Mouse (Mus musculus) monocyte, adult 2 months (primary cell): ENCODE data around the gene Ms4a1.
A peak's percentile ranks its signal among the peaks of the same experiment; 100 is the strongest.
"Not testable (repeated sequence)": the region's sequence is repeated elsewhere in the genome, so short reads cannot be mapped to it uniquely, and the experiment has no call there.

ENCODE experiments used
- DNase-seq, 2 experiments: peaks; one replicate each; pipeline ENCODE4 v3.0.0; 2022; ENCODE audit warnings: low spot score in 2 of 2, low read depth in 1 of 2

Gene Ms4a1

DNA sequence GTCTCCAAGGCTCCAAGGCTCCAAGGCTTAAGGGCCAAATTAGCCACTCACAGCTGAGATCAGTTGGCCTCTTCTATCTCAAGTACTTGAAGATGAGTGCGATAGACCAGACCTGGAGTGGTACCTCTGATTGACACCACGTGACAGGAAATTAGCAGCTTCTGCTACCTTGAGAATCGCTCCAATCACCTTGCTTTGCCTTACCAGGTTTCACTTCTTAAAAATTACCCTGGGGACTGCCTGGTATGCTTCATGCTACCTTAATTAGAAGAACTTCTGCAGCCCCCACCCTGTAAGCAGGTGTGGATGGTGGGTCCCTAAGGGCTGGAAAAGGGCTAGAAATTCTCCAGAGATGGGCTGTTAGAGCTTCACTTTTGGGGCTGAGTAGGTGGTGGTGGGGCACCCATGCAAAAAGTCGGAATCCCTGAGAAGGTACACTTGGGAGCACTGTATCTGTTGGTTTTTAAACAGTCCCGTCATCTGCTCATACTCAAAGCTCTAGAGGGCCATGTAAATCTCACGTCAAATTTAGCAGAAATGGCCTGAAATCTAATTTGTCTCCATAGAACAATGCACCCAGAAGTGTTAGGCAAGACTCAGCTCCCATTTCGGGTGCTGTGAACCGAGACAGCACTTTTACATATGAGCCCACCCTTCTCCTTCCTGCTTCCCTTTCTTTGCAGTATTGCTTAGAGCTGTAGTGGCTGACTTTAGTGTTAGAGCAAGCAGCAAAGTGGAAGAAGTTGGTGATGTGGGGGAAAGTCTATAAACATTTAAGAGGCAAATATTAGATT, at the start of gene Ms4a1:
TSS of gene Ms4a1 (minus strand) at position 190 of the 794 bp plus-strand sequence.
- no peak for DNase-seq

DNA sequence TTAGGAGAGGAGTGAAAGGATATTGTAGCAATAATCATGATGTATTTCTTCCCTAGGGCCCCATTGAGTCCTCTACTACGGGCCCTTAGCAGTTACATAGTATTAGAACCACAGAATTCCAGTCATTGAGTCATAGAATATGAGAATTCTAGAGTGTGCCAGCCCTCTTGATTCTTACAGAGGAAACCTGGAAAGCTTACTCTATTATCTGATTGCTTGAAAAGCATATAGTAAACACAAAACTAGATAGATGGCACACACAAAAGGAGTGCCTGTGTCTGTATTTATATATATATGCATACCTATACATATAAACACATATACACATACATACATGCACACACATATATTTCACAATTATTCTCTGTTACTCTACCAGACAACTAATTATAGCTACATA, 48.3 kb upstream of the Ms4a1 start, which contains the start of gene Ms4a14:
TSS of gene Ms4a14 (minus strand) at position 101 of the 400 bp plus-strand sequence.
- DNase-seq = no peak

DNA sequence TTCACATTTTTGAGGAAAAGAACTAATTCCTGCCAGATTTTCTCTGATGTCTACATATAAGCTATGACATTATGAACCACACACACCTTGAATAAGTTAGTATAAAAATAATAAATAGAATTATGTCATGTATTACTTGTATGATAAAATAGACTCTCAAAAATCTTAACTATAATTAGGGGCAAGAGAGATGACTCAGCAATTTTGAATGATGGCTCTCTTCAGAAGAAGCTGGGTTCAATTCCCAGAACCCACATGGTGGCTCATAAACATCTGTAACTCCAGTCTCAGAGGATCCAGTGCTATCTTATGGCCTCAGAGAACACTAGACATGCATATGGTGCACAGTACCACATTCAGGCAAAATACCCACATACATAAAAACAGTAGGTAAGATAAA, 42.8 kb upstream of the Ms4a1 start:
- DNase-seq = no peak

DNA sequence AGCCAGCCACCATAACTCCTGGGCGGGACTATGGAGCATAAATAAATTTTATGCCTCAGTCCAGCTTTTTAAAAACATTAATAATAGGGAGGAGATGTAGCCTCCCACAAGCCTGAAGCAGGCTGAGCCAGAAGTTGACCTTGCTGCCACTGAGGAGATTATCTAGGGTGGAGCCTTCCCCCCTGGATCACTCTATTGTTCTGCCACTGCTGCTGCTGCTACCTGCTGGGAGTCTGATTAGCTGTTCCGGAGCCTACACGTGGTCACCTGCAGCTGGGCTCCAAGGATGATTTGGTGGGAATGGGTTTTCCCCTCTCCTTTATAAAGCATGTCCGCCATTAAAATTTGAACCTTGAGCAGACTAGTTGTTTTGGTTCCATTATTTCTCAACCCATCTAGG, 33.5 kb upstream of the Ms4a1 start:
- DNase-seq = not testable (repeated sequence)

DNA sequence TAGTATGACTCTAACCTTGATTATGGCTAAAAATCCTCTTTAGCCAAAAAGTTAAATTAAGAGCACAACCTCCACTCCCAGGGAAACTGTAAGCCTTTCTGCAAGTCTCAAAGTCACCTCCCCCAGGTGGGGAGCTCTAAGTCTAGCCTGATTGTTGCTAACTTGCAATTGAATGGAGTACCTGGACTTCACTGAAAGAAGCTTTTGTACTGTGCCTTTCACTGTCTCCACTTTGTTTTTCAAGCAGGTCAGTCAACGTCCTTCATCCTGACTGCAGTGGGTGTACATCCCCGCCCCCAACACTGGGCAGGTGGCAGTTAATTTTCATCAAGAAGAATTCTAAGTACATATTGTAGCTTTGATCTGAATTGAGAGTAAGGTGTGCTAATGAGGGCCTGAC, 32.9 kb upstream of the Ms4a1 start:
- no peak for DNase-seq

DNA sequence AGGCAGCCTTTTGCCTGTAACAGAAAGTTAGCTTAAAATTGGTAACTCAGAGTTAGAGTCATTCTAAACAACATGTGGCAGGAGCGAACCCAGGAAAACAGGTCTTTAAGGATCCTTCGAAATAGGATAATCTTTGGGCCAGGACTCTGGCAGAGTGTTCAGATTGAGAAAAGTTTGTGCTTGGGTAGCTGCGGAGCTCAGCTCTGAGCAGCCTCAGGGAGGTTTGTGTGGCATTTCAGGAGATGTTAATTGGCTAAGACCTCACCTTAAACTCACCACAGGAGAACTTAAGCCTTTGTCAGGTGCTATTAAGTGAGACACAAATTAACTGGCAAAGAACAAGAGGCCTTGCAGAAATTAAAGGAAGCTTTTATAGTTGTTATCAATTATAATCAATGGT, 27.6 kb upstream of the Ms4a1 start:
- not testable (repeated sequence) for DNase-seq

DNA sequence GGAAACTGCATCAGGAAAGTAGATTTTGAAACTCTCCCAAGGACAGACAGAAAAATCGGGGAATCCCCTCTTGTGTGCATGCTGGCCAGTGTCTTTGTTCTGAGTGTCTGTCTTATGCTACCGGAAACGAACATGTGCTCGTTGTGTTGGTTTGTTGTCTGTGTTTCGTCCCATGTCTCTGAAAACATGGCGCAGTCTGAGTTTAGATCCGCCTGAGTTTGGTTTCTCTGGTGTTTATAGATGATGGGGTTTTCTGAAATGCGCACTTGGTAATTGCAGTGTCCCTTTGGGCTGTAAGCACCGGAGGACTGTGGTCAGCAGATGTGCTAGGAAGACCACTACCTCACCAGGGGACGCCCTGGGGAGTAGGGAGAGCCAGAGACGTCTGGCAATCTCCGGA, 26.9 kb upstream of the Ms4a1 start:
- no peak for DNase-seq

DNA sequence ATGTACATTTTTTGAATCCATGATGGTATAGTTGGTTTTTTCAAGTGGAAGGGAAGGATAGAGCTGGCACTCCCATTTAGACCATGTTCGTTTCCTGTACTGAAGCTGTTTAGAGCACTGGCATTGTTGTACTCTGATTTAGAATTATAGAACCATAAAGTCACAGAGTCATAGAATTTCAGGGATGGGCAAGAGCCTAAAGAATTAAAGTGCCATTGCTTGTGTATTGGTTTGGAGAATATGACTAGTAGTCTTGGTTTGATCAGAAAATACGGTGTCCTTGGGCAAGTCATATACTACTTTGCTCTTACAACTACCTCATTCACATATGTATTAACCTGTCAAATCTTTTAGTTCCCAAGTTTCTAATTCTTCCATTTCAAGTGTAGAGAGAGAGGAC, 17.7 kb upstream of the Ms4a1 start, which contains the start of gene Ms4a5:
TSS of gene Ms4a5 (minus strand) at position 101 of the 400 bp plus-strand sequence.
- no peak for DNase-seq

DNA sequence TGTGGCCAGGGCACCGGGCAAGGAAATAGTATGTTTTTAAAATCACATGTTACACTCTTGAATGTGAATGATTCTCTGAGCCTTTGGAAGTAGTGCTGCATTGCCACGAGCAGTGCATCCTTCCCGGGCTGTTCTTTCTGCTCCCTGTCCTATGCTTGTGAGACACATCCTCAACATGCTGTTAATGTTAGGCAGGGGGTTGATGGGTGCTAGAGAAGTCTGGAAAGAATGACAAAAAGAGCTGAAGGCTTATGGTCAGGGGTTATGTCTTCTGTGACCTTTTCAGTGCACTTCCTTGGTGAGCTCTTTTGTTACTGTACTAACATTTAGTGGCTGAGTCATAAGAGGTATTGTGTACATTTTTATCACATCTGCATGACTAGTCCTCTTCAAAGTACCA, 14.2 kb upstream of the Ms4a1 start:
- DNase-seq = no peak

DNA sequence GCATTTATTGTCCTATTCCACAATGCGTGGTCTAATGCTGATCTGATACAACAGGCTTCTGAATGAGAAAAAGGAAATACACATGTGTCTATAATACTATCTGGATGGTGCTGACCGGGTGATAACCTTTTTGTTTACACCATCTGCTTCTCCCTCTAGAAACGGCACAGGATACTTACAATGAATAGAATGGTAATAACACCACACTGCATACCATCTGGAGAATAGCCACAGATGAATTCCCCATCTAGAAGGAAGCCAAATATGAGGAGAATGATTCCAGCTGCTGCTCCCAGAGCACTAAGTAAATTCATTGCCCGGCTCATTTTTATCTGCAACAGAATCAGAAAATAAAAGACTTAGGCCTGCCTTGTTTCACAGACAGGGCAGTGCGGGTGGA, 10.4 kb upstream of the Ms4a1 start:
- no peak for DNase-seq

DNA sequence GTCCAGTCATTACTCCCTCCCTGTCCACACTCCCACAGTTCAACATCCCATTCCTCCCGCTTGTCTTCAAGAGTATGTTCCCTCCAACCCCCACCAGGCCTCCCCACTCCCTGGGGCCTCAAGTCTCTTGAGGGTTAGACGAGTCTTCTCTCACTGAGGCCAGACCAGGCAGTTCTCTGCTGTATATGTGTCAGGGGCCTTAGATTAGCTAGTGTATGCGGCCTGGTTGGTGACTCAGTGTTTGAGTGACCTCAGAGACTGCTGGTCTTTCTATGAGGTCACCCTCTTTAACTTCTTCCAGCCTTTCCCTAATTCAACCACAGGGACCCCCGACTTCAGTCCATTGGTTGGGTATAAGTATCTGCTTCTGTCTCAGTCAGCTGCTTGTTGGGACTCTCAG, 915 bp upstream of the Ms4a1 start:
- no peak for DNase-seq

DNA sequence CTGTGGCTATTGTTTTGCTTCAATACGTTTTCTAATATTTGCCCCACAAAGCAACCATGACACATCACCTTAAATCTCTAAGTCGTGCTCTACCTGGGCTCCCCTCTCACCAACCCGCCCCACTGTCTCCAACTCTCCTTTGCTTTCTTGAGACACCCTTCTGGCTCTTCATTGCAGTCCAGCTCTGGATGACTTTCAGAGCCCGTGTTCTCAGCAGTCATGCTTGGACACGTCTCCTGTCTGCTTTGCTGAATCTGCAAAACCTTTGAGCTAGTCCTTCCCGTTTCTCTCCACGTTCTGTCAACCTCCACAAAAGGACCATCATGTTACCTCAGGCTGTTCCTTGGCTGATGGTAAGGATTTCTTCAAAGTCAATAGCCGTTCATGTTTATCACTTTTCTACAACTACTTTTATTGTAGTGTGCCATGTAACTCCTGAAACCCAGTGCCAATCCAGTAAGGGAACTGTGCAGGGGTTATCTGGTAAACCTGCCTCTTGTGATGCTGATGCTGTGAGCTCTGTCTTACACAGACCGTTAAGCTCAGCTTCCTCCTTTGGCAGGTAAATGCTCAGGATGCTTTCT, 1.3 kb downstream of the Ms4a1 start:
- DNase-seq = no peak

DNA sequence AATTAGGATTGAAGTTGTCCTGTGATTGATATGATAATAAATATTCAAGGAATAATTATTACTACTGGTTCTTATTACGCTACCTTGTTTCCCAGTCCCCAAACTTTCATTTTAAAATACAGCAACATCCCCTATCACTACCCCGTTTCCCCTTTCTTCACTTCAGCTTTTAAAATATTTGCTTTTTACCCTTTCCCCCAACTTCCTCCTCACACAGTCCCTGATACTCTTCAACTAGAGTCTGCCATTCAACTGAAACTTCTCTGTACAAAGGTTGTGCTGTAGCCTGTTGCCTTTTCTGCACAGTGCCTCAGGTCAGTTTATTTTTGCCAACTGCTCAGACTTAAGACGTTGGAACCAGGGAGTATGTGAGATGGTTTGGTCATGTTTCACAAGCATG, 2.5 kb downstream of the Ms4a1 start:
- no peak for DNase-seq

DNA sequence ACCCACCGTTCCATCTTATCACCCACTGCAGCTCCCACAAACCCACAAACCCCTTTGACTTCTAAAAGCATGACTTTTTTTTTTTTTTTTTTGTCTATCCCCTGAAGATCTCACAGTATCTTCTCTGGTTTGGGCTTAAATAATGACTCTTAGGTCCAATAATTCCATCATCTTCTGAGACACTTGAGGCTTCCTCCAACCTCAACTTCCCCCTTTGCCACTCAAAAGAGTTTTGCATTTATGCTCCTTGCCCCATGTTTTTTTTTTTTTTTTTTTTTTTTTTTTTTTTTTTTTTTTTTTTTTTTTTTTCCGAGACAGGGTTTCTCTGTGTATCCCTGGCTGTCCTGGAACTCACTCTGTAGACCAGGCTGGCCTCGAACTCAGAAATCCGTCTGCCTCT, 3.1 kb downstream of the Ms4a1 start:
- not testable (repeated sequence) for DNase-seq

DNA sequence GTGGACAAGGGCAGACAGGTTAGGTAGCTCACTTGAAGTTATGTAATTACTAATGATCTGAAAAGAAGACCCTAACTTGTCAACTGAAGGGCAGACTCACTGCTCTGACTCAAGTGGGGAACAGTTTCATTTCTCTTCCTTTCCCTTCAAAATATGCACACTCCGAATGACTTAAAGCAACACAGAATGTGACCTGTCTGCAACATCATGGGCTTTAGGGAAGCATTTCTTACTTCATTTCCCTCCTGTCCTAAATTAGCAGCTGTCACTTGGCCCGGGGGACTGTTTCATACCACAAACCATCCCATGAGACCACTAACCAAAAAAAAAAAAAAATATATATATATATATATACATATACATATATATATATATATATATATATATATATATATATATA, 4.5 kb downstream of the Ms4a1 start:
- DNase-seq = no peak

DNA sequence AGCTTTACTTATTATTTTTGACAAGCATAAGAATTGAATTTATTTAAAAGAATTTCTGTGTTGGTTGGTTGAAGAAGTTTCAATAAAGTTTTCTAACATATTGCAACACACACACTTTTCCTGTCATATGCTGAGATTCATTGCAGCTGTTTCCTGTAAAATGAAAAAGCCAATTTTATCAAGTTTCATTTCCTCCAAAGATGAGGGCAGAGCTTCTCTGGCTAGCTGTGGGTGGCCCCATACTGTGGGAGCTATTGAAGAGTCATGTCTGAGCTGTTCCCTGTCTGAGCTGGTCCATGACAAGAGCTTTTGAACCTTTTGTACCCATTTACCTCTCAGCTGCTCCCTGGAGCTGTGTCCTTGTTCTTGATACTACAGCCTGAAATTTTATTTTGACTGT, 21.8 kb downstream of the Ms4a1 start:
- peak; percentile 26 to 31 for DNase-seq

DNA sequence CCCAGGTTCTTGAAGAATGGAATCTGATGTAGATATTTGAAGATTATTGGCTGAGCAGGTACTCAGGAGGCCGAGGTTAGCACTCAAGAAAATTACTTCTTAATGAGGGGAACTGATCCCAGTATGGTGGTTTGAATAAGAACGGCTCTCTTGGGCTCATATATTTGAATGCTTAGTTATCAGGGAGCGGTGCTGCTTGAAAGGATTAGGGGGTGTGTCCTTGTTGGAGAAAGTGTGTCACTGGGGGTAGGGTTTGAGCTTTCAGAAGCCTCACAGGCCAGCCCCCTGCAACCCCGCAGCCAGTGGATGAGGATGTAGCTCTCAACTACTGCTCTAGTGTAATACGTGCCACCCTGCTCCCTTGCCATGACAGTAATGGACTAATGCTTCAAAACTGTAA, 23.5 kb downstream of the Ms4a1 start:
- DNase-seq = no peak

DNA sequence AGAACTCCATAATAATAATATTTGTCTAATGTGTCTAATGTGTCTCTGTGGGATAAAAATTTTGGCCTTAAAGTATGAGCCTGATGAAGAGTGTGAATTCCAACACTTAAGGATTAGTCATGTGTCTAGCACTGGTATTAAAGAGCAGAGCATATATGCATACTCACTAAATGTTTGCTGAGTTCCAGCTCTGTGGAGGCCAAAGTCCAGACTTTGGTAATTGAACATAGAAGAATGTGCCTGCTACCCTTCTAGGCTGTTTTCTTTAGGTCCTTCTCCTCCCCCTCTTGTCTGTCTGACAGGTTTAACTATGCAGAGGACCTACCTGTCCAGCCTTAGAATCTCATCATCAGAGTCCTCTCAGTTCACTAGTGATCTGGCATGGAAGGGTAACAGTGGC, 30.2 kb downstream of the Ms4a1 start:
- no peak for DNase-seq

DNA sequence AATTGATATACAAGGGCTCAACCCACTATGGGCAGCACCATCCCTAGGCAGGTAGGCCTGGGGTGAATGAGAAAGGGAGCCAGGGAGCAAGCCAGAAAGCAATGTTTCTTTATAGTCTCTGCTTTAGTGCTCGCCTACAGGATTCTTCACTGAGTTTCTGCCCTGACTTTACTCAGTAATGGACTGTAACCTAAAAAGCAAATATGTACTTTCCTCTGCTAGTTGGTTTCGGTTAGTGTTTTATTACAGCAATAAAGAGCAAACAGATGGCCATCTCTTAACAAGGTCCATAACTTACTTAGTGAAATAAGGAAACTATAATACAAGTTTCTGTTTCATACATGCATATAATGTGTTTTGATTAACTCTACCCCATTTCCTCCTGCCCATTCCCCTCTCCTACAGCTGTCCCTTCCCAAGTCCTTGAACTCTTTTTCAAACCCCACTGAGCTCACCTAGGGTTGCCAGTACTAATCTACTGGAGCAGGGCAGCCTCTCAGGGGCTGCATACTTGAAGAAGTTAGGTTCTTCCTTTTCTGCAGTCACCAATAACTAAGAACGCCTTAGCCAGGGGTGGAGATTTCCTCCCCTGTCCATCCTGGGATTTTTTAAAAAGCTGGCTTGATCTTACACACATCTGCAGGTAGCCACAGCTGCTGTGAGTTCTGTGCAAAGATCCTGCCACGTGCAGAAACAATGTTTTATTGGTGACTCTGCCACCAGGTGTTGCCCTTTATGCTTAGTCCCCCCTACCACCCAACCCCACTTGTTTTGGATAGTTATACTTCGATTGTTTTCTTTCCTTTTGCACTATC, 30.9 kb downstream of the Ms4a1 start:
- DNase-seq = no peak

DNA sequence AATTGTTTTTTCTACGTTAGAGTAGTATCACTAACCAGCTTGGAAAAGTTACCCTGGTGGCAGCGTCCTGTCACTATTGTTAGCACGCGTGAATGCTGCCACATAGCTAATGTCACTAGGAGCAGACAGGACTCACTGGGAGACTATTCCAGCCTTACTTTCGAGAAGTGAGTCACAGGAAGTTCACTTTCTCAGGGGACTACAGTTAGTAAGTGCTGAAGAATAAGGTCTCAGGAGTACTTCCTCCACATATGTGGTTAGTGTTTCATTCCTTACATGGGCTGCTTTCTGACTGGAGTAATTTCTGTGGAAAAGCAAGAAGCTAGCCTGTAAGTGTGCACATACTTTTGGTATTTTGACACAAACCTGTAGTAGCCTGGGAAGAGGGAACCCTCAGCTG, 31.8 kb downstream of the Ms4a1 start:
- no peak for DNase-seq

DNA sequence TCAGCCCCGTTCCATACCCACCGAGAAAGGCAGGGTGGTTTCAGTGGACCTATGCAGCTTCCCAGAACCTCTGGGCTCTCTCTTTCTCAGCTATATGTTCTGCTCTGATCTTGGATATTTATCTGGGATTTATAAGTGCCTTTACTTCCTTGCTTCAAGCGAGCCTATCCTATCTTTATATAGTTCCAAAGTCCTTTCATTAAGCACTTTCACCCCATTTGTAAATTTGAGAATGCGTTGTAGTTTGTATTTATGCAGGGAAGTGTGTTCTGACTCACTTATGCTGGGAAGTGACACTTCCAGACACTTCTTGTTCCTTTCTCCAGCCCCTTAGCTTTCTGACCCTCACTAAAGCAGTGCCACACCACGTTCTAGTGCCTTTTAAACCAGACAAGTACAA, 33.7 kb downstream of the Ms4a1 start, which contains the start of gene Ms4a12:
TSS of gene Ms4a12 (minus strand) at position 101 of the 400 bp plus-strand sequence.
- no peak for DNase-seq
